Mouse (Mus musculus) liver, embryonic 14.5 days (tissue): ENCODE results near the gene Abcf2.

Experiments used
- CTCF ChIP-seq: IDR thresholded peaks from 2 replicates; pipeline ENCODE4 v1.5.1; 2016; ENCODE audit warnings: antibody characterized with exemption, low read depth, control low read depth
- EP300 ChIP-seq: IDR thresholded peaks from 2 replicates; pipeline ENCODE4 v1.6.1; 2016; ENCODE audit warnings: antibody characterized with exemption, low read depth

DNA sequence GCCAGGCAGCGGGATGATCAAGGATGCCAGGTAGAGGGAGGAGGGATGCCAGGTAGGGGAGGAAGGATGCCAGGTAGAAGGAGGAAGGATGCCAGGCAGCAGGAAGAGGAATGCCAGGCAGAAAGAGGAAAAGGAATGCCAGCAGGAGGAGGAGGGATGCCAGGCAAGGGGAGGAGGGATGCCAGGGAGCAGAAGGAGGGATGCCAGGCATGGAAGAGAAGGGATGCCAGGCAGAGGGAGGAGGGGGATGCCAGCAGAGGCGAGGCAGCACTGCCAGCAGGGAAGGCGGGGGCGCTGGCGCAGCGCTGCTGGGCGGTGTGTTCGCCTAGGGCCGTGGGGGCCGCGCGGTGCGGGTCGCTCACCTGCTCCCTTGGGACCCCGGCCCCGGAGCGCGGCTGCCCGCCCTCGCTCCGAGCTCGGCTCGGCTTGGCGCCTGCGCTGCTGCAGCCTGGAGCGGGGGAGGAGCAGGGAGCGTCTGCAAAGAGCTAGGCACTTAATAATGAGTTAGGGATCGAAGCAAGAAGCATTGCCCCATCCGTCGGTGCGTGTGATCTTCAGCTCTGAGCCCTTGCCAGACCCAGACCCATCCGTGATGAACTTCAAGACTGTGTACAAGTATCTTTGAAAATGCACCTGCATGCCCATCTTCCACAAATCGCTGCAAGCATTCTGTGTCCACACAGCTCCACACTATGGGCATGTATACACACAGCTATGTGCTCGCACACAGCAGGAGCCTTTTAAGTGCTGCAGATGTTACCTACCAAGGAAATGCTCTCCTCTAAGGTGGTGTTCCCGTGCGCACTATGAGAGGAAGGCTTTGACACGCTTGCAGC lies 46.9 kb upstream of the Abcf2 start, which contains the start of gene Smarcd3:
- TF ChIP-seq CTCF (no peak), EP300 (no peak)
